Mouse (Mus musculus): ENCODE results near the gene Fbxl20. TPM values are rescaled to one million over a fixed set of nuclear protein-coding genes. Genes with fewer than 3 reads are reported as not detected.
A peak's percentile ranks its signal among the peaks of the same experiment; 100 is the strongest.

Gene Fbxl20
- polyA plus RNA-seq, 1 experiment from 2014 or later = 20.6 TPM

DNA sequence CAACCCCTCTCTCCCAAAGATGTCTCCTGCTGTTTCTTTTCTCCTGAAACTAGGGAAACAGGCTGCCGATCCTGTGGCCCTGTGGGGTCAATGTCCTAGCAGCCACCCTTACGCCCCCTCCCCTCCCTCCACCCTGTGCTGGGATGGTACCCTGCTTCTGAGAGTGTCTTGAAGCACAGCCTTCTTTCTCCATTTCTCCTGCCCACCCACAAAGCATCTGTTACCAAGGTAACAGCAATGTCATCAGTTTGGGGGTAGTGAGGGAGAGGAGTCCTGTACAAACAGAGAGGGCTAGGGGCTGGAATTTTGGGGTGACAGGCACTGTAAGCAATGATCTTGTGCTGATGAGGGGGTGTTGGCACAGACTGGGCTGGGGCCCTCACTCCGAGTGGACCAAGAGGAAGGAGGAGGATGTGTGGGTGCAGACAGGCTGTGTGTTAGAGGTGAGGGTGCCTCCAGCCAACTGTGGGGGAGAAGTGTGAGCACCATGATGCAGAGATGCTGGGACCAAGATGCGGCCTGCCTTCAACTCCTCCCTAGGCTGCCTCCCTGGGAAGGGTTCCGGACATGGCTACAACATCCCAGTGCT, 90.0 kb downstream of the Fbxl20 start:
- WGBS = 69% methylated on average over 5 of the region's 5 CpGs
- no peak overlapping the region for H3K27ac ChIP-seq (replicated peaks; ENCODE audit: low read depth, low read length)
- H3K4me2 ChIP-seq (ENCODE audit: low read depth, severe bottlenecking) = no peak overlapping the region
- DNase-seq (ENCODE audit: low spot score) (no peak), ATAC-seq (ENCODE audit: insufficient number of reproducible peaks, low FRiP score, low TSS enrichment, low read depth) (no peak)
- H3K27me3 ChIP-seq (ENCODE audit: control insufficient read depth, insufficient read depth, low read length) = no peaks in the 10 kb centered on the region
- no peaks in the 10 kb centered on the region for H3K36me3 ChIP-seq (ENCODE audit: control insufficient read depth, insufficient read depth, low read length)
- H3K4me1 ChIP-seq (ENCODE audit: control insufficient read depth, insufficient read depth, low read length) = no peaks in the 10 kb centered on the region
- H3K9me3 ChIP-seq (ENCODE audit: control insufficient read depth, low read length) = no peaks in the 10 kb centered on the region
- H3K4me3 ChIP-seq (ENCODE audit: low read depth, low read length) = no peak overlapping the region
- H3K9ac ChIP-seq (ENCODE audit: low read length) = no peak overlapping the region

DNA sequence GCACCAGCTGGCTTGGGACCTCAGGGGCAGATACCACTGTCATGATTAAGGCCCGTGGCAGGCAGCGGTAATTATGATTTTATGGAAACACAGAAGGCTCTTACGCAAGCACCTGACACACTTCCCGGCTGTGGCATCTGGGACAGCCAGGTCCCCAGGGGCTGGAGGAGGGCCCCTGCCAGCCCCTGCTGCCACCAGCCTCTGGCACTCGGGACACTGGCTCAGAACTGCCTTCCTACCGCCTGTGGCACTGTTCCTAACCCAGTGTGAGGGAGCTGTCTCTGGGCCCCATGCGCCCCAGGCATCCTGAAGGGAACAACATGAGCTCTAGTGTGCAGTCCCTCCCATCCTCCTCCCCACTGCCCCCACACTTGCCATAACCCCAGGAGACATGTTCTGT, 90.5 kb downstream of the Fbxl20 start:
- H3K36me3 ChIP-seq (ENCODE audit: control insufficient read depth, insufficient read depth, low read length) = no peaks in the 10 kb centered on the region
- WGBS = 72% methylated on average over 7 of the region's 7 CpGs
- no peak for ATAC-seq (ENCODE audit: insufficient number of reproducible peaks, low FRiP score, low TSS enrichment, low read depth)
- no peaks in the 10 kb centered on the region for H3K4me1 ChIP-seq (ENCODE audit: control insufficient read depth, insufficient read depth, low read length)
- no peak overlapping the region for H3K4me2 ChIP-seq (ENCODE audit: low read depth, severe bottlenecking)
- H3K9me3 ChIP-seq (ENCODE audit: control insufficient read depth, low read length) = no peaks in the 10 kb centered on the region
- no peak overlapping the region for H3K27ac ChIP-seq (replicated peaks; ENCODE audit: low read depth, low read length)
- no peak overlapping the region for H3K9ac ChIP-seq (ENCODE audit: low read length)
- no peak overlapping the region for H3K4me3 ChIP-seq (ENCODE audit: low read depth, low read length)
- DNase-seq (ENCODE audit: low spot score) = no peak
- no peaks in the 10 kb centered on the region for H3K27me3 ChIP-seq (ENCODE audit: control insufficient read depth, insufficient read depth, low read length)

DNA sequence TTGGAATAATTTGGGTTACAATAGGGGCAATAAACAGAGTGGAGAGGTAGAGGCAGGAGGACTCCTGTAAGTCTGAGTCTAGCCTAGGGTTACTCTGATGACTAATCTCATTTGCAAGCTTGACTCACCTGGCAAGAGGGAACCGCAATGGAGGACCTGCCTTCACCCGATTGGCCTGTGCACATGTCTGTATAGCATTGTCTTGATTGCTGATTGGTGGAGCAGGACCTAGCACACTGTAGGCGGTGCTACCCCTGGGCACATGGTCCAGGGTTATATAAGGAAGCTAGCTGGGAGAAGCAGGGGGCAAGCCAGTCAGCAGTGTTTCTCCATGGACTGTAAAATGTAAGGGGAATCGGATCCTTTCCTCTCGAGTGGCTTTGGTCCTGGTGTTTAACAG, 92.2 kb downstream of the Fbxl20 start:
- peaks cover 1% of the 10 kb centered on the region; the same call in 1 of the 2 replicates for H3K4me1 ChIP-seq (ENCODE audit: control insufficient read depth, insufficient read depth, low read length)
- H3K9me3 ChIP-seq (ENCODE audit: control insufficient read depth, low read length) = no peaks in the 10 kb centered on the region
- ATAC-seq (ENCODE audit: insufficient number of reproducible peaks, low FRiP score, low TSS enrichment, low read depth) (no peak), DNase-seq (ENCODE audit: low spot score) (no peak)
- peaks cover 1% of the 10 kb centered on the region for H3K27me3 ChIP-seq (ENCODE audit: control insufficient read depth, insufficient read depth, low read length)
- no peak overlapping the region for H3K4me2 ChIP-seq (ENCODE audit: low read depth, severe bottlenecking)
- H3K9ac ChIP-seq (ENCODE audit: low read length) = no peak overlapping the region
- no peaks in the 10 kb centered on the region for H3K36me3 ChIP-seq (ENCODE audit: control insufficient read depth, insufficient read depth, low read length)
- no peak overlapping the region for H3K4me3 ChIP-seq (ENCODE audit: low read depth, low read length)
- no peak overlapping the region for H3K27ac ChIP-seq (replicated peaks; ENCODE audit: low read depth, low read length)
- 81% methylated on average over 5 of the region's 5 CpGs for WGBS

DNA sequence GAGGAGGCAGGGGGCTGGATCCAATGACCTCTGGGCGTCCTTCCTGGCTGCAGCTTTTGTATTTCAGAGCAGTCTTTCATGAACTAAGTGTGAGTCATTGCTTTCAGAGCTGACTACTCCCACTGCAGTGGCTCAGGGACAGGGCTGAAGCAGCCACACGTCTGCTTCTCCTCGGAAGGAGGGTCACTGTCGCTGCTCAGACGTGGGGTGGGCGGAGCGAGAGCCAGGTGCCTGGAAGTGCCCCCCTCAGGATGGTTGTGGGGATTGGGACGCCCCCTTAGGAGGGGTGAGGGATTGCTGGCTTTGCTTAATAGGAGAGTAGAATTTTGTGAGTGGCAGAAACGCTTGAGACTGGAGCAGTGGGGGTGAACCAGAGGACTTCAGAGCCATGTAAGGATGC, 92.7 kb downstream of the Fbxl20 start:
- DNase-seq (ENCODE audit: low spot score) (no peak), ATAC-seq (ENCODE audit: insufficient number of reproducible peaks, low FRiP score, low TSS enrichment, low read depth) (no peak)
- H3K4me2 ChIP-seq (ENCODE audit: low read depth, severe bottlenecking) = no peak overlapping the region
- 27% methylated on average over 9 of the region's 9 CpGs for WGBS
- H3K27ac ChIP-seq (replicated peaks; ENCODE audit: low read depth, low read length) = no peak overlapping the region
- H3K4me3 ChIP-seq (ENCODE audit: low read depth, low read length) = no peak overlapping the region
- peaks cover 3% of the 10 kb centered on the region; the same call in 1 of the 2 replicates for H3K4me1 ChIP-seq (ENCODE audit: control insufficient read depth, insufficient read depth, low read length)
- no peaks in the 10 kb centered on the region for H3K9me3 ChIP-seq (ENCODE audit: control insufficient read depth, low read length)
- H3K27me3 ChIP-seq (ENCODE audit: control insufficient read depth, insufficient read depth, low read length) = peaks cover 6% of the 10 kb centered on the region
- no peaks in the 10 kb centered on the region for H3K36me3 ChIP-seq (ENCODE audit: control insufficient read depth, insufficient read depth, low read length)
- H3K9ac ChIP-seq (ENCODE audit: low read length) = no peak overlapping the region

GRCm38 (mm10) chr11:98052989-98053834, 97.0 kb downstream of the Fbxl20 start, which contains the start of gene Stac2:
TSS of gene Stac2 (minus strand) at chr11:98053462.
- ATAC-seq (ENCODE audit: insufficient number of reproducible peaks, low FRiP score, low TSS enrichment, low read depth) = peak; percentile 90

DNA sequence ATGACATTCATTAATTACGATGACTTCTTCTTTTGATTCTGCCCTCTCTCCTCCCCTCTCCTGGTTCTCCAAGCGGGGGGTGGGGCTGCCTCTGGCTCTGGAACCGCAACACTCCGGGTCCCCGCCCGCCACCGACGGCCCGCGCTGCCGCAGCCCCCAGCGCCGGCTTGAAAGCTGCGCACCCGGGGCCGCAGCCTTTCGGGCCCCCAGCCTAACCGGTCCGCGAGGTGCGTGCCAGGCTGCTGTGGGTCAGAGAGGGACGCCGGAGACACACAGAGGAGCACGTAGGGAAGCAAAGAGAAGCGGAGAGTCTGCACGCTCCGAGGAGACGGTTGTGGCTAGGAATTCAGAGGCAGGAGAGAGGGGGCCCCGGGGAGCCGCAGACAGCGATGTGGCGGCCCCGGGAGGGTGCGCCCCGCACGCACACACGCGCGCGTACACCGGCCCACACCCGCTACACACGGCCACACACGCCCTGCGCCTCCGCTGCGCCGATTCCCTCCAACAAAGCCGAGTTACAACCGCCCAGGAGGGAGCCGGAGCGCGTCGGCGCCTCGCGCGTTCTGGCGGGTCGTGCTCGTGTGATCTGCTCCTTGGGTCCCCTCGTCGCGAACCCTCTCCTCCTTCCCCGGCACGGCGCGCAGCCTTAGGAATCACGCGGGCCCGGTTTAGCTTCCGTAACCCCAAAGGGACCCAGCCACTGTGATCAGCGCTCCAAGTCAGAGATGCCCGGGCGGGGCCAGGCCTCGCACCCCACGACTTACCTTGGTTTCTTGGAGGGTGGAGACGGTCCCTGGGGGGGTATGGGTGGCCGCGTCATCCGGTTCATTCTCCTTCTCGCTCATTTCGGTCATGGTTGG, 97.8 kb downstream of the Fbxl20 start:
- Histone ChIP-seq H3K27ac (replicated peaks; ENCODE audit: low read depth, low read length) (no peak overlapping the region), H3K4me3 (ENCODE audit: low read depth, low read length) (peak overlapping the region; percentile 31), H3K9me3 (ENCODE audit: control insufficient read depth, low read length) (no peaks in the 10 kb centered on the region), H3K9ac (ENCODE audit: low read length) (peak overlapping the region; percentile 47), H3K27me3 (ENCODE audit: control insufficient read depth, insufficient read depth, low read length) (peaks cover 31% of the 10 kb centered on the region), H3K36me3 (ENCODE audit: control insufficient read depth, insufficient read depth, low read length) (no peaks in the 10 kb centered on the region), H3K4me1 (ENCODE audit: control insufficient read depth, insufficient read depth, low read length) (peaks cover 3% of the 10 kb centered on the region; the same call in 1 of the 2 replicates), H3K4me2 (ENCODE audit: low read depth, severe bottlenecking) (peak overlapping the region; percentile 57)
- WGBS = under 1% methylated on average over 83 of the region's 83 CpGs
- DNase-seq (ENCODE audit: low spot score) = peak; percentile 55
- no peak for ATAC-seq (ENCODE audit: insufficient number of reproducible peaks, low FRiP score, low TSS enrichment, low read depth)

More at GRCm38 (mm10) chr11:98052989-98053834, 97.0 kb downstream of the Fbxl20 start, which contains the start of gene Stac2:
- no peaks in the 10 kb centered on the region for H3K9me3 ChIP-seq (ENCODE audit: control insufficient read depth, low read length)
- 2% methylated on average over 27 of the region's 48 CpGs for WGBS
- peaks cover 3% of the 10 kb centered on the region; the same call in 1 of the 2 replicates for H3K4me1 ChIP-seq (ENCODE audit: control insufficient read depth, insufficient read depth, low read length)
- H3K4me3 ChIP-seq (ENCODE audit: low read depth, low read length) = peak within 1 kb of the TSS; percentile 31
- H3K27me3 ChIP-seq (ENCODE audit: control insufficient read depth, insufficient read depth, low read length) = peaks cover 31% of the 10 kb centered on the region
- DNase-seq (ENCODE audit: low spot score) = peak; percentile 88
- H3K27ac ChIP-seq (replicated peaks; ENCODE audit: low read depth, low read length) = no peak within 1 kb of the TSS
- peak within 1 kb of the TSS; percentile 57 for H3K4me2 ChIP-seq (ENCODE audit: low read depth, severe bottlenecking)
- H3K36me3 ChIP-seq (ENCODE audit: control insufficient read depth, insufficient read depth, low read length) = no peaks in the 10 kb centered on the region
- H3K9ac ChIP-seq (ENCODE audit: low read length) = peak within 1 kb of the TSS; percentile 47

GRCm38 (mm10) chr11:98051611-98052128, 98.5 kb downstream of the Fbxl20 start:
- 7% methylated on average over 12 of the region's 12 CpGs for WGBS
- H3K4me2 ChIP-seq (ENCODE audit: low read depth, severe bottlenecking) = no peak overlapping the region

GRCm38 (mm10) chr11:98050940-98051339, 99.3 kb downstream of the Fbxl20 start:
- no peak overlapping the region for H3K4me3 ChIP-seq (ENCODE audit: low read depth, low read length)

More at GRCm38 (mm10) chr11:98051611-98052128, 98.5 kb downstream of the Fbxl20 start:
- no peaks in the 10 kb centered on the region for H3K36me3 ChIP-seq (ENCODE audit: control insufficient read depth, insufficient read depth, low read length)
- H3K27me3 ChIP-seq (ENCODE audit: control insufficient read depth, insufficient read depth, low read length) = peaks cover 31% of the 10 kb centered on the region
- H3K9me3 ChIP-seq (ENCODE audit: control insufficient read depth, low read length) = no peaks in the 10 kb centered on the region
- no peak overlapping the region; the same call in 1 of the 2 replicates for H3K4me3 ChIP-seq (ENCODE audit: low read depth, low read length)
- no peak overlapping the region for H3K9ac ChIP-seq (ENCODE audit: low read length)
- peaks cover 3% of the 10 kb centered on the region; the same call in 1 of the 2 replicates for H3K4me1 ChIP-seq (ENCODE audit: control insufficient read depth, insufficient read depth, low read length)
- ATAC-seq (ENCODE audit: insufficient number of reproducible peaks, low FRiP score, low TSS enrichment, low read depth) (no peak), DNase-seq (ENCODE audit: low spot score) (no peak)
- no peak overlapping the region for H3K27ac ChIP-seq (replicated peaks; ENCODE audit: low read depth, low read length)

More at GRCm38 (mm10) chr11:98050940-98051339, 99.3 kb downstream of the Fbxl20 start:
- Histone ChIP-seq H3K27ac (replicated peaks; ENCODE audit: low read depth, low read length) (no peak overlapping the region), H3K9me3 (ENCODE audit: control insufficient read depth, low read length) (no peaks in the 10 kb centered on the region), H3K27me3 (ENCODE audit: control insufficient read depth, insufficient read depth, low read length) (peaks cover 31% of the 10 kb centered on the region), H3K4me1 (ENCODE audit: control insufficient read depth, insufficient read depth, low read length) (peaks cover 3% of the 10 kb centered on the region; the same call in 1 of the 2 replicates), H3K36me3 (ENCODE audit: control insufficient read depth, insufficient read depth, low read length) (no peaks in the 10 kb centered on the region), H3K4me2 (ENCODE audit: low read depth, severe bottlenecking) (no peak overlapping the region), H3K9ac (ENCODE audit: low read length) (no peak overlapping the region)
- ATAC-seq (ENCODE audit: insufficient number of reproducible peaks, low FRiP score, low TSS enrichment, low read depth) (no peak), DNase-seq (ENCODE audit: low spot score) (no peak)
- 13% methylated on average over 2 of the region's 2 CpGs for WGBS
